ENCODE assay signal across 10 mouse cellular contexts in the genomic region with DNA sequence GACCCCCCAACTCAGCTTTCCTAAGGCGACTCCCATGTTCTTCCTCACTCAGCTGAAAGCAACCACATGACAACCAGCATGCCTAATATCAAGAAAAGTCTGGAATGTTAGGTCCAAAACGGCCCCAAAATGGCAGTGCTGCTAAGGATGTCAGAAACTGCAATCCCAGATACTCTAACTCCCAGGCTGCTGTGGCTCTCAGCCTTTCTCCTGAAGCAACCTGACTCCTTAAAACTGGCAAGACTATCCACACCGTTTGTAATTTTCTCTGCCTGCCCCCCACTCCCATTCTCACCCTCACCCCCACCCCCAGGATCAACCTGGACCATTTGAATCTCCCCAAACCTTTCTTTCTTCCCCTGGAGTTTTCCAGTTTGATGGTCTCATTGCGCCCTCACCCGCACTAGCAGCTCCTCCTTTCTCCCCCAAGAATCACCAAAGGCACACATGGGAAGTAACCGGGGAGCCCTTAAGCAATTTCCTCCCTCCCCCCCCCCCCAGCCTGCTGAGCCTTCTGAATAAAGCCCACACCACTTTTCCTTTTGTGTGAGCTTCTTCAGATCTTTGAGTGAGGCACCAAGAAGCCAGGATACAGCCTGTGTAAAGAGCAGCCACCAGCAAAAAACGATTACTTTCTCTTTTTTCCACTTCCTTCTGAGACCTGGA.
DNase-seq lines count a peak whose midpoint lies in the region; ATAC-seq and TF ChIP-seq lines count a peak whose summit lies in the region.
"Had no signal": no experiment of that assay in that cellular context is flagged by ENCODE, and none has a peak within 500 bp of the region (broad histone marks: within the 10 kb centered on the region; RNA-seq: fewer than 3 reads in every experiment).

No protein-coding gene starts in this region.

- WGBS in heart, postnatal 0 days = 34% methylated on average over 7 of the region's 7 CpGs
- WGBS in forebrain, embryonic 12.5 days = 6% methylated on average over 7 of the region's 7 CpGs

- DNase-seq in heart, postnatal 0 days (ENCODE audit: low spot score) = no peak
- no peak for DNase-seq in heart, adult 9 months (ENCODE audit: low spot score in 2 of 2)
- peak; percentile 21 for DNase-seq in R1 (ENCODE audit: low read depth, low spot score)
- no peak for DNase-seq in left cerebral cortex, adult 2 months (ENCODE audit: extremely low spot score in 1 of 2, low spot score in 2 of 2)
- DNase-seq in adrenal gland, adult 8-10 months = no peak
- no peak for DNase-seq in testis, postnatal 10 days (ENCODE audit: low spot score)

- H3K4me1 ChIP-seq in heart, postnatal 0 days (ENCODE audit: control insufficient read depth, insufficient read depth) = no peaks in the 10 kb centered on the region
- H3K4me1 ChIP-seq in forebrain, embryonic 12.5 days = peaks cover 26% of the 10 kb centered on the region

- intact Hi-C loops in left cerebral cortex, adult 2 months (cut with DNase I) = no loop called here

- H3K4me3 ChIP-seq in heart, postnatal 0 days (ENCODE audit: low read depth, low read length) = no peak overlapping the region
- H3K4me3 ChIP-seq in forebrain, embryonic 12.5 days (replicated peaks) = 0 out of 2 replicates have a peak overlapping the region, but pooled peaks have one; percentile 16
- H3K4me3 ChIP-seq in left cerebral cortex, adult 2 months = no peak overlapping the region
- H3K4me3 ChIP-seq: myocyte had no signal

- H3K9me3 ChIP-seq in heart, postnatal 0 days (replicated peaks; ENCODE audit: control insufficient read depth, low read length) = no peaks in the 10 kb centered on the region
- peaks cover 7% of the 10 kb centered on the region; the same call in 1 of the 2 replicates for H3K9me3 ChIP-seq in forebrain, embryonic 12.5 days

- H3K36me3 ChIP-seq in heart, postnatal 0 days (replicated peaks; ENCODE audit: control insufficient read depth, insufficient read depth, low read length) = no peaks in the 10 kb centered on the region
- no peaks in the 10 kb centered on the region for H3K36me3 ChIP-seq in forebrain, embryonic 12.5 days (replicated peaks)

- no peak overlapping the region for H3K27ac ChIP-seq in heart, postnatal 0 days (ENCODE audit: low read depth)
- H3K27ac ChIP-seq in forebrain, embryonic 12.5 days = peak overlapping the region; percentile 83
- no peak overlapping the region; the same call in 1 of the 2 replicates for H3K27ac ChIP-seq in left cerebral cortex, adult 2 months

- ATAC-seq in heart, postnatal 0 days (ENCODE audit: insufficient read depth, low read depth) = no peak
- peak; percentile 59 for ATAC-seq in forebrain, embryonic 12.5 days (ENCODE audit: low FRiP score)
- ATAC-seq in megakaryocyte progenitor cell, adult 5-6 weeks (replicated peaks; ENCODE audit: poor library complexity) = peak; percentile 57
- ATAC-seq: CD4-positive, CD25-positive, alpha-beta regulatory T cell, adult 4 months had no signal

- no peak for TF ChIP-seq CTCF in heart, postnatal 0 days (IDR thresholded peaks at IDR 0.05; ENCODE audit: low read depth)
- no peak for TF ChIP-seq CTCF in left cerebral cortex, adult 2 months (IDR thresholded peaks at IDR 0.05)

- no peak for TF ChIP-seq EP300 in heart, postnatal 0 days (IDR thresholded peaks at IDR 0.05; ENCODE audit: low read depth)

- H3K27me3 ChIP-seq in heart, postnatal 0 days (ENCODE audit: control insufficient read depth, insufficient read depth, low read length) = no peaks in the 10 kb centered on the region
- H3K27me3 ChIP-seq in forebrain, embryonic 12.5 days = no peaks in the 10 kb centered on the region

- no peak overlapping the region for H3K9ac ChIP-seq in heart, postnatal 0 days (replicated peaks; ENCODE audit: low read depth, low read length)
- H3K9ac ChIP-seq in forebrain, embryonic 12.5 days = no peak overlapping the region

- H3K4me2 ChIP-seq in heart, postnatal 0 days (ENCODE audit: low read depth, low read length) = peak overlapping the region; percentile 31; the same call in 1 of the 2 replicates
- peak overlapping the region; percentile 39 for H3K4me2 ChIP-seq in forebrain, embryonic 12.5 days
